Mouse (Mus musculus) kidney, postnatal 14 days (tissue): ENCODE measurements around the gene P2ry10b.
A peak's percentile ranks its signal among the peaks of the same experiment; 100 is the strongest.

Source experiments
- DNase-seq: peaks from one replicate; pipeline ENCODE4 v3.0.0; 2022; ENCODE audit warnings: mixed read lengths

P2ry10b gene

GRCm38 (mm10) chrX:107148681-107149080 is at the start of gene P2ry10b:
P2ry10b (plus strand) TSS chrX:107148927.
- no peak for DNase-seq

GRCm38 (mm10) chrX:107116333-107116732 is 32.4 kb upstream of the P2ry10b start:
- DNase-seq: no peak

GRCm38 (mm10) chrX:107116987-107117386 is 31.7 kb upstream of the P2ry10b start:
- no peak for DNase-seq

GRCm38 (mm10) chrX:107143184-107143583 is 5.5 kb upstream of the P2ry10b start:
- DNase-seq: no peak

- no peak for DNase-seq
Measured at GRCm38 (mm10) chrX:107143930-107144329, 4.8 kb upstream of the P2ry10b start.

GRCm38 (mm10) chrX:107149391-107149993 is 765 bp downstream of the P2ry10b start:
- no peak for DNase-seq

- peak; percentile 1 for DNase-seq
Measured at GRCm38 (mm10) chrX:107150027-107150426, 1.3 kb downstream of the P2ry10b start.

- DNase-seq: peak; percentile 1
Measured at GRCm38 (mm10) chrX:107150752-107151515, 2.2 kb downstream of the P2ry10b start.

GRCm38 (mm10) chrX:107156021-107156420 is 7.3 kb downstream of the P2ry10b start:
- no peak for DNase-seq

GRCm38 (mm10) chrX:107160496-107160895 is 11.8 kb downstream of the P2ry10b start:
- peak; percentile 9 for DNase-seq

GRCm38 (mm10) chrX:107168281-107168680 is 19.6 kb downstream of the P2ry10b start:
- peak; percentile 9 for DNase-seq

GRCm38 (mm10) chrX:107169128-107169527 is 20.4 kb downstream of the P2ry10b start:
- no peak for DNase-seq

GRCm38 (mm10) chrX:107178742-107179141 is 30.0 kb downstream of the P2ry10b start:
- DNase-seq: no peak

- DNase-seq: no peak
Measured at GRCm38 (mm10) chrX:107217577-107218090, 68.9 kb downstream of the P2ry10b start.
